Mouse (Mus musculus) WW6 (cell line): ENCODE data around the gene Rpl31.

Experiments used
- DNase-seq: peaks from one replicate; pipeline ENCODE4 v3.0.0-alpha.2; 2013; ENCODE audit warnings: low read depth, low spot score

Rpl31 gene

GRCm38 (mm10) chr1:39399228-39399627, 31.6 kb downstream of the Rpl31 start:
- no peak for DNase-seq

- no peak for DNase-seq
These were observed 32.5 kb downstream of the Rpl31 start for GRCm38 (mm10) chr1:39400173-39400572.

GRCm38 (mm10) chr1:39407108-39407507, 39.5 kb downstream of the Rpl31 start:
- no peak for DNase-seq

GRCm38 (mm10) chr1:39408123-39408522, 40.5 kb downstream of the Rpl31 start:
- DNase-seq = no peak

GRCm38 (mm10) chr1:39408668-39409067, 41.0 kb downstream of the Rpl31 start:
- no peak for DNase-seq

- no peak for DNase-seq
These were observed 42.6 kb downstream of the Rpl31 start for GRCm38 (mm10) chr1:39410085-39410821.

GRCm38 (mm10) chr1:39417817-39418216, 50.2 kb downstream of the Rpl31 start:
- no peak for DNase-seq

GRCm38 (mm10) chr1:39418852-39419251, 51.2 kb downstream of the Rpl31 start:
- DNase-seq = no peak

- DNase-seq = no peak
These were observed 53.3 kb downstream of the Rpl31 start for GRCm38 (mm10) chr1:39420987-39421386.
